Mouse (Mus musculus) midbrain, embryonic 14.5 days (tissue): Measurements from ENCODE around the gene Rogdi. TPM values are rescaled to one million over a fixed set of nuclear protein-coding genes. Genes with fewer than 3 reads are reported as not detected.

ENCODE experiments used
- ATAC-seq: fragments of 200-750 bp; cut with Nextera tagmentation; 2 replicates; pipeline ENCODE4 v1.8.0; 2017; ENCODE audit warnings: moderate number of reproducible peaks, moderate library complexity; ENCODE audit not compliant: low FRiP score, low TSS enrichment
- DNase-seq: peaks from one replicate; pipeline ENCODE4 v3.0.0-alpha.2; 2015
- H3K27ac ChIP-seq: fragments of 300-500 bp; sonication (generic); replicated peaks from 2 replicates; pipeline ENCODE4 v1.5.1; 2014; ENCODE audit warnings: mild to moderate bottlenecking, low read depth, low read length, moderate library complexity
- H3K27me3 ChIP-seq: fragments of 300-500 bp; sonication (generic); 2 replicates; pipeline ENCODE4 v1.6.1; 2014; ENCODE audit warnings: low read length, control low read depth, mixed read lengths; ENCODE audit not compliant: control insufficient read depth, insufficient read depth
- H3K36me3 ChIP-seq: fragments of 300-500 bp; sonication (generic); 2 replicates; pipeline ENCODE4 v1.6.1; 2014; ENCODE audit warnings: low read length, control low read depth; ENCODE audit not compliant: control insufficient read depth, insufficient read depth
- H3K4me1 ChIP-seq: fragments of 300-500 bp; sonication (generic); 2 replicates; pipeline ENCODE4 v1.6.1; 2014; ENCODE audit warnings: mild to moderate bottlenecking, antibody characterized with exemption, low read length, control low read depth; ENCODE audit not compliant: control insufficient read depth, insufficient read depth
- H3K4me2 ChIP-seq: fragments of 300-500 bp; sonication (generic); 2 replicates; pipeline ENCODE4 v1.6.1; 2014; ENCODE audit warnings: mild to moderate bottlenecking, low read length, moderate library complexity
- H3K4me3 ChIP-seq: fragments of 300-500 bp; sonication (generic); replicated peaks from 2 replicates; pipeline ENCODE4 v1.5.1; 2014; ENCODE audit warnings: low read depth, low read length
- H3K9ac ChIP-seq: fragments of 300-500 bp; sonication (generic); replicated peaks from 2 replicates; pipeline ENCODE4 v1.6.1; 2014; ENCODE audit warnings: mild to moderate bottlenecking, low read length, moderate library complexity
- H3K9me3 ChIP-seq: fragments of 300-500 bp; sonication (generic); 2 replicates; pipeline ENCODE4 v1.6.1; 2016; ENCODE audit warnings: low read length, control low read depth, mixed read lengths; ENCODE audit not compliant: control insufficient read depth
- WGBS: fragments of 180-500 bp; shearing (Covaris S2); extraction: QIAGEN DNeasy Blood & Tissue Kit; methylation state at CpG from one replicate; pipeline ENCODE4 v1.1.7; 2014; 5-methylcytosine and 5-hydroxymethylcytosine counted together
- polyA plus RNA-seq: library from polyadenylated mRNA; unstranded; fragments of >200 nt; fragmentation: Nextera tagmentation; extraction: Ambion mirVana; gene quantifications from 2 replicates; pipeline ENCODE4 v1.2.1, GENCODE M21; 2014

Rogdi gene
- polyA plus RNA-seq, 1 experiment from 2014 or later = 132 TPM

DNA sequence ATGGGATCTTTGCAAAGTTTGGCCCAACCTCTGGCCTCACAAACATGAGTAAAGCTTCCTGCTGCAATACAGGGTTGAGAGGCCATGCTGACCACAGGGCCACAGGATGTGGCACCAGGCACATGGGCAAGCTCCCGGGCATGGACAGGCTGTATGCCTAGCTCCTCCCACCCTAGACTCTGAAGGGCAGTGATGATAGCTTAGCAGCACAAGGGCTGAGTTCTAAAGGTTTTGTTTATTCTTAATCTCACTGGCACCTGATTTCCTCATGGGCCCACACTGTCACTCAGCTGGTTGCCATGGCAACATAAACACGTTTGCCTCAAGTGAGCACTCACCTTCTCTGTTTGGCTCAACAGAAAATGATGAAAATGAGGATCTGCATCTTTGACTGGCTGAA lies 16.5 kb upstream of the Rogdi start:
- Histone ChIP-seq H3K4me2 (no peak overlapping the region), H3K4me3 (no peak overlapping the region), H3K36me3 (peaks cover 100% of the 10 kb centered on the region), H3K4me1 (no peaks in the 10 kb centered on the region), H3K9me3 (no peaks in the 10 kb centered on the region), H3K9ac (no peak overlapping the region), H3K27ac (no peak overlapping the region), H3K27me3 (no peaks in the 10 kb centered on the region)
- 66% methylated on average over 2 of the region's 2 CpGs for WGBS
- DNase-seq (peak; percentile 21), ATAC-seq (no peak)

GRCm38 (mm10) chr16:5024021-5024420 lies 10.7 kb upstream of the Rogdi start:
- no peak overlapping the region for H3K9ac ChIP-seq
- DNase-seq (no peak), ATAC-seq (no peak)
- H3K27me3 ChIP-seq = no peaks in the 10 kb centered on the region
- no peak overlapping the region for H3K4me2 ChIP-seq
- no peak overlapping the region for H3K27ac ChIP-seq
- 97% methylated on average over 3 of the region's 3 CpGs for WGBS
- H3K4me3 ChIP-seq = no peak overlapping the region
- peaks cover 100% of the 10 kb centered on the region for H3K36me3 ChIP-seq
- no peaks in the 10 kb centered on the region for H3K4me1 ChIP-seq
- no peaks in the 10 kb centered on the region for H3K9me3 ChIP-seq

GRCm38 (mm10) chr16:5014578-5014977 lies 1.2 kb upstream of the Rogdi start:
- Histone ChIP-seq H3K27ac (no peak overlapping the region), H3K36me3 (peaks cover 54% of the 10 kb centered on the region), H3K27me3 (no peaks in the 10 kb centered on the region), H3K4me1 (peaks cover 12% of the 10 kb centered on the region), H3K9ac (no peak overlapping the region), H3K9me3 (no peaks in the 10 kb centered on the region), H3K4me2 (no peak overlapping the region), H3K4me3 (no peak overlapping the region)
- WGBS = 95% methylated on average over 4 of the region's 4 CpGs
- ATAC-seq = no peak
- DNase-seq = no peak

GRCm38 (mm10) chr16:5012036-5013005 lies 1.0 kb downstream of the Rogdi start:
- 57% methylated on average over 13 of the region's 13 CpGs for WGBS
- Histone ChIP-seq H3K27ac (peak overlapping the region; percentile 80), H3K9me3 (no peaks in the 10 kb centered on the region), H3K4me3 (peak overlapping the region; percentile 66), H3K4me2 (peak overlapping the region; percentile 69), H3K9ac (peak overlapping the region; percentile 69), H3K4me1 (peaks cover 12% of the 10 kb centered on the region), H3K36me3 (peaks cover 41% of the 10 kb centered on the region), H3K27me3 (no peaks in the 10 kb centered on the region)
- ATAC-seq (no peak), DNase-seq (no peak)

DNA sequence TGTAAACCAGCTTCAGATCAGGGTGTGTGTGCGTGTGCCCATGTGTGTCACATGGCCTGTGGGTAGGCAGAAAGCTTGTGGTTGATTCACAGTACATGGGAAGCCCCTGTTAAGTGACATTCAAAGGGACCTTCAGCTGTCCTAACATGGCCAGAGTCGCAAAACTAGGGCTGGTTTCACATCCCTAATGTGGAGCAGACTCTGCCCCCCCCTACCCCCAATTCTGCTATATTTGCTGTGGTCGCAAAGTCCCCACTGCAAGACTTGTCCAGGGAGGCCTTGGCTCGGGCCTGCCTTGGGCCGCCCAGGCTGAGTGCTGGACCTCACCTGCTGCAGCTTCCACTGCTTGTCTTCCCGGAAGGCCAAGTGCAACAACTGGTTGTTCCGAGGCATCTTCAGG lies 2.1 kb downstream of the Rogdi start:
- Histone ChIP-seq H3K4me1 (peaks cover 12% of the 10 kb centered on the region), H3K9me3 (no peaks in the 10 kb centered on the region), H3K27me3 (no peaks in the 10 kb centered on the region), H3K36me3 (peaks cover 31% of the 10 kb centered on the region), H3K4me2 (no peak overlapping the region), H3K27ac (no peak overlapping the region), H3K9ac (no peak overlapping the region), H3K4me3 (no peak overlapping the region)
- DNase-seq (no peak), ATAC-seq (no peak)
- 91% methylated on average over 7 of the region's 7 CpGs for WGBS

GRCm38 (mm10) chr16:5010371-5010935 lies 2.9 kb downstream of the Rogdi start:
- H3K27me3 ChIP-seq = no peaks in the 10 kb centered on the region
- peaks cover 23% of the 10 kb centered on the region for H3K36me3 ChIP-seq
- H3K27ac ChIP-seq = no peak overlapping the region
- no peak overlapping the region for H3K4me2 ChIP-seq
- DNase-seq = no peak
- H3K4me3 ChIP-seq = no peak overlapping the region
- H3K4me1 ChIP-seq = peaks cover 12% of the 10 kb centered on the region
- H3K9me3 ChIP-seq = no peaks in the 10 kb centered on the region
- no peak overlapping the region for H3K9ac ChIP-seq
- WGBS = 81% methylated on average over 10 of the region's 10 CpGs
- no peak for ATAC-seq

DNA sequence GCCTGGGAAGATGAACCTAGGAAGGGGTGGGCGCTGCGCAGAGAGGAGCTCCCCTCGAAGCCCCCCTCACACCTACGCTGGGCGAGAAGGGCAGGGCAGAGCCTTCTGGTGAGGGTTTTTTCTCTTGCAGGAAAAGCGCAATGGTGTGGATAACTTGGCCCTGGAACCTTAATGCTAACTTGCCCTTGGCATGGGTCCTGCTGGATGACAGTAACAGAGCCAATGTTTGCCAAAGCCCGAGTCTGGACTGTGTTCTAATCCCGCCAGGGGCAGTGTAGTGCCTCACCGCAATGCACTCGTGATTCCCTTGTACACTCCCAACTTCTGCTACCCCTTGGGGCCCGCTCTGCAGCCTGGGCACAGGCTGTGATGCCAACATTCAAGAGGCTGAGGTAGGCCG lies 5.3 kb downstream of the Rogdi start:
- H3K4me2 ChIP-seq = no peak overlapping the region
- H3K4me3 ChIP-seq = no peak overlapping the region
- DNase-seq (no peak), ATAC-seq (no peak)
- no peaks in the 10 kb centered on the region for H3K27me3 ChIP-seq
- peaks cover 10% of the 10 kb centered on the region for H3K36me3 ChIP-seq
- H3K4me1 ChIP-seq = peaks cover 12% of the 10 kb centered on the region
- H3K27ac ChIP-seq = no peak overlapping the region
- no peak overlapping the region for H3K9ac ChIP-seq
- no peaks in the 10 kb centered on the region for H3K9me3 ChIP-seq
- 87% methylated on average over 12 of the region's 12 CpGs for WGBS

- Histone ChIP-seq H3K9ac (no peak overlapping the region), H3K4me3 (no peak overlapping the region), H3K36me3 (peaks cover 10% of the 10 kb centered on the region), H3K27me3 (no peaks in the 10 kb centered on the region), H3K27ac (no peak overlapping the region), H3K9me3 (no peaks in the 10 kb centered on the region), H3K4me2 (no peak overlapping the region), H3K4me1 (peaks cover 8% of the 10 kb centered on the region)
- no peak for DNase-seq
- 43% methylated on average over 6 of the region's 6 CpGs for WGBS
- no peak for ATAC-seq
These were observed 5.9 kb downstream of the Rogdi start for GRCm38 (mm10) chr16:5007492-5007891.

DNA sequence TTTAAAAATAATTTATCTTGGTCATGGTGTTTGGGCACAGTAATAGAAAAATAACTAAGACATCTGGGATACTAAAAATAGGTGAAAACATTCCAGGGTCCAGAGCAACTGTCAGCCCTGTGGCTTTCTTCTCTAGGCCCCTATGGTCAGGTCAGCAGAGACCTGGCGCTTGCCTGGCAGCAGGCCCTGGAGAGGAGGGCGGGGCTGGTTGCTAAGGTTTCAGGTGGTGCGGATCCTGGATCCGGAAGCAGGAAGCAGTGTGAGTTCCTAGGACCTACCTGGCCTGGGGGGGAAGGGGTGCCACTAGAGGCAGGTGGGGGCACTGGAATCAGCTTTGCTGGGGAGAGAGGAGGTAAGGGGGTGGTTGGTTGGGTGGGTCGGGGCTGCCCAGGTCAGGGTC lies 6.3 kb downstream of the Rogdi start, which contains the start of gene Smim22:
Gene Smim22 (plus strand): TSS at position 222 of the 400 bp plus-strand sequence.
- Histone ChIP-seq H3K36me3 (peaks cover 10% of the 10 kb centered on the region), H3K4me1 (peaks cover 4% of the 10 kb centered on the region), H3K4me3 (no peak within 1 kb of the TSS), H3K9ac (no peak within 1 kb of the TSS), H3K9me3 (no peaks in the 10 kb centered on the region), H3K27me3 (no peaks in the 10 kb centered on the region), H3K4me2 (no peak within 1 kb of the TSS), H3K27ac (no peak within 1 kb of the TSS)
- DNase-seq (no peak), ATAC-seq (no peak)
- WGBS = 55% methylated on average over 5 of the region's 5 CpGs
